Mouse (Mus musculus): ENCODE data around the gene Cers3. TPM values are rescaled to one million over a fixed set of nuclear protein-coding genes. Genes with fewer than 3 reads are reported as not detected.

Cers3 gene
- polyA plus RNA-seq, 1 experiment, result not detected

Other genes with a start within 250 kb of the Cers3 start
- gene Asb7, start 53.9 kb upstream of the Cers3 start, polyA plus RNA-seq (2012; ENCODE audit: insufficient read depth, insufficient read length, missing spikeins), result 6.9 and 10.8 TPM in 2 replicates
- 3.0 and 4.0 TPM in 2 replicates for gene Lins1, start 53.6 kb upstream of the Cers3 start, polyA plus RNA-seq (2012; ENCODE audit: insufficient read depth, insufficient read length, missing spikeins)
- not detected in 2 replicates for gene Adamts17, start 96.2 kb downstream of the Cers3 start, polyA plus RNA-seq (2012; ENCODE audit: insufficient read depth, insufficient read length, missing spikeins)